In genomic region chrX:164270603-164271002, GRCm38 (mm10) we compare ENCODE assay signal across 21 mouse cellular contexts. TPM values are rescaled to one million over a fixed set of nuclear protein-coding genes. Genes with fewer than 3 reads are reported as not detected.
A peak's percentile ranks its signal among the peaks of the same experiment; 100 is the strongest.
DNase-seq lines count a peak whose midpoint lies in the region; ATAC-seq and TF ChIP-seq lines count a peak whose summit lies in the region.
"Had no signal": no experiment of that assay in that cellular context is flagged by ENCODE, and none has a peak within 500 bp of the region (broad histone marks: within the 10 kb centered on the region; RNA-seq: fewer than 3 reads in every experiment).

No protein-coding gene starts in this region.

- TF ChIP-seq POLR2A in cerebellum, adult 2 months (IDR thresholded peaks at IDR 0.05; ENCODE audit: borderline replicate concordance, insufficient read depth, low read length) = no peak

- H3K27me3 ChIP-seq in erythroblast, embryonic 14.5 days (ENCODE audit: control insufficient read depth) = no peaks in the 10 kb centered on the region; the same call in 1 of the 2 replicates
- H3K27me3 ChIP-seq in E14TG2a.4 (ENCODE audit: insufficient read depth, low read length) = no peaks in the 10 kb centered on the region
- H3K27me3 ChIP-seq in liver, embryonic 15.5 days = peaks cover 7% of the 10 kb centered on the region; the same call in 1 of the 2 replicates
- no peaks in the 10 kb centered on the region for H3K27me3 ChIP-seq in cerebellum, adult 2 months (ENCODE audit: control insufficient read depth, insufficient read depth, low read length)
- H3K27me3 ChIP-seq: forebrain, embryonic 13.5 days had no signal

- peak overlapping the region; percentile 75 for H3K4me3 ChIP-seq in erythroblast, embryonic 14.5 days (replicated peaks)
- 0 out of 2 replicates have a peak overlapping the region, but pooled peaks have one; percentile 79 for H3K4me3 ChIP-seq in E14TG2a.4 (replicated peaks; ENCODE audit: low read length)
- peak overlapping the region; percentile 64 for H3K4me3 ChIP-seq in liver, embryonic 15.5 days (replicated peaks)
- H3K4me3 ChIP-seq in cerebellum, adult 2 months (replicated peaks; ENCODE audit: insufficient read depth, low read depth, low read length) = no peak overlapping the region
- H3K4me3 ChIP-seq: forebrain, embryonic 13.5 days had no signal

- H3K9me3 ChIP-seq in erythroblast, embryonic 14.5 days (ENCODE audit: control insufficient read depth, low read length) = no peaks in the 10 kb centered on the region
- H3K9me3 ChIP-seq in E14TG2a.4 (ENCODE audit: low read length) = no peaks in the 10 kb centered on the region
- H3K9me3 ChIP-seq in liver, embryonic 15.5 days (replicated peaks) = no peaks in the 10 kb centered on the region
- H3K9me3 ChIP-seq: embryonic facial prominence, embryonic 15.5 days; forebrain, embryonic 13.5 days; hindbrain, embryonic 10.5 days had no signal

- peaks cover 18% of the 10 kb centered on the region for H3K4me1 ChIP-seq in erythroblast, embryonic 14.5 days (ENCODE audit: control insufficient read depth)
- H3K4me1 ChIP-seq in E14TG2a.4 (replicated peaks; ENCODE audit: low read depth, low read length) = peaks cover 7% of the 10 kb centered on the region
- peaks cover 13% of the 10 kb centered on the region for H3K4me1 ChIP-seq in liver, embryonic 15.5 days (replicated peaks)
- H3K4me1 ChIP-seq in cerebellum, adult 2 months (ENCODE audit: control insufficient read depth, insufficient read depth, low read length) = no peaks in the 10 kb centered on the region
- H3K4me1 ChIP-seq: embryonic facial prominence, embryonic 15.5 days; forebrain, embryonic 13.5 days had no signal

- H3K27ac ChIP-seq in liver, embryonic 15.5 days (replicated peaks) = no peak overlapping the region
- no peak overlapping the region for H3K27ac ChIP-seq in cerebellum, adult 2 months (ENCODE audit: insufficient read depth, low read length)
- H3K27ac ChIP-seq: embryonic facial prominence, embryonic 15.5 days; forebrain, embryonic 13.5 days; hindbrain, embryonic 10.5 days; hindbrain, embryonic 14.5 days had no signal

- H3K9ac ChIP-seq in liver, embryonic 15.5 days = peak overlapping the region; percentile 64; the same call in 1 of the 2 replicates
- H3K9ac ChIP-seq: embryonic facial prominence, embryonic 15.5 days; forebrain, embryonic 13.5 days; hindbrain, embryonic 14.5 days had no signal

- peaks cover 19% of the 10 kb centered on the region for H3K36me3 ChIP-seq in erythroblast, embryonic 14.5 days (ENCODE audit: control insufficient read depth)
- peaks cover 11% of the 10 kb centered on the region for H3K36me3 ChIP-seq in E14TG2a.4 (ENCODE audit: insufficient read depth, low read length)
- peaks cover 5% of the 10 kb centered on the region; the same call in 1 of the 2 replicates for H3K36me3 ChIP-seq in liver, embryonic 15.5 days (replicated peaks)
- H3K36me3 ChIP-seq: embryonic facial prominence, embryonic 15.5 days; hindbrain, embryonic 10.5 days had no signal

- peak overlapping the region; percentile 61 for H3K4me2 ChIP-seq in liver, embryonic 15.5 days

- TF ChIP-seq CTCF in E14TG2a.4 (conservative IDR thresholded peaks at IDR 0.05; ENCODE audit: low read length) = no peak
- no peak for TF ChIP-seq CTCF in cerebellum, adult 2 months (IDR thresholded peaks at IDR 0.05; ENCODE audit: borderline replicate concordance, insufficient read depth, low read depth, low read length)

- 64% methylated on average over 3 of the region's 3 CpGs for WGBS in liver, embryonic 15.5 days (ENCODE audit: insufficient replicate concordance)
- 93% methylated on average over 3 of the region's 3 CpGs for WGBS in cerebellum, adult 2 months

- DNase-seq in cerebellum, adult 11-12 months = no peak
- no peak for DNase-seq in cerebellum, adult 2 months
- DNase-seq: adrenal gland, postnatal 14 days; B cell, adult 2 months; cerebellum, adult 18-20 months; cerebellum, postnatal 14 days; embryo, embryonic 11 days; gastrocnemius, postnatal 36 days had no signal

- no peak for ATAC-seq in erythroblast, adult 5-6 weeks (replicated peaks; ENCODE audit: low FRiP score, poor library complexity, severe bottlenecking)
- no peak for ATAC-seq in liver, embryonic 15.5 days (ENCODE audit: insufficient read depth)
- 0 out of 2 replicates have a peak, but pooled peaks have one; percentile 20 for ATAC-seq in megakaryocyte progenitor cell, adult 5-6 weeks (replicated peaks; ENCODE audit: poor library complexity)
- ATAC-seq: activated CD4-positive, CD25-positive, alpha-beta regulatory T cell, adult 4 months; CD4-positive, CD25-positive, alpha-beta regulatory T cell, adult 4 months; forebrain, embryonic 13.5 days; Patski had no signal

RNA-seq across cellular contexts. Expression of gene Pir, which starts 1.4 kb away (rescaled TPM):
- 1.6 and 3.7 TPM in 2 replicates for polyA plus RNA-seq in erythroblast, embryonic 14.5 days (2012)
- 1.9 and 7.7 TPM in 2 replicates for total RNA-seq in erythroblast, adult 5-6 weeks (2015; ENCODE audit: low replicate concordance)
- total RNA-seq in erythroblast, adult 5-6 weeks (2017; ENCODE audit: low replicate concordance) = 10.1 and 11.4 TPM in 2 replicates
- 18.9 and 20.9 TPM in 2 replicates for polyA plus RNA-seq in liver, embryonic 15.5 days (2015; fragmentation: Nextera tagmentation; extraction: Ambion mirVana)
- 0.99 and 1.1 TPM in 2 replicates for total RNA-seq in megakaryocyte progenitor cell, adult 5-6 weeks (2015)
- 0.71 and 1.0 TPM in 2 replicates for total RNA-seq in megakaryocyte progenitor cell, adult 5-6 weeks (2017)
- polyA plus RNA-seq in cerebellum, adult 2 months (2012; rRNA removed) = 4.5 and 5.1 TPM in 2 replicates
- total RNA-seq: common myeloid progenitor, adult 5-6 weeks had no signal
- polyA plus RNA-seq: activated CD4-positive, CD25-positive, alpha-beta regulatory T cell, adult 4 months; CD4-positive, CD25-positive, alpha-beta regulatory T cell, adult 4 months; Patski had no signal

RNA-seq across cellular contexts. Expression of gene Bmx, which starts 12.6 kb away (rescaled TPM):
- polyA plus RNA-seq in erythroblast, embryonic 14.5 days (2012) = not detected in 2 replicates
- total RNA-seq in erythroblast, adult 5-6 weeks (2015; ENCODE audit: low replicate concordance) = 3.6 and 4.6 TPM in 2 replicates
- total RNA-seq in erythroblast, adult 5-6 weeks (2017; ENCODE audit: low replicate concordance) = 3.9 and 5.3 TPM in 2 replicates
- 0.50 and 0.71 TPM in 2 replicates for polyA plus RNA-seq in liver, embryonic 15.5 days (2015; fragmentation: Nextera tagmentation; extraction: Ambion mirVana)
- total RNA-seq in megakaryocyte progenitor cell, adult 5-6 weeks (2015) = 4.1 and 5.0 TPM in 2 replicates
- 4.4 and 9.0 TPM in 2 replicates for total RNA-seq in megakaryocyte progenitor cell, adult 5-6 weeks (2017)
- 1.0 and 1.1 TPM in 2 replicates for polyA plus RNA-seq in cerebellum, adult 2 months (2012; rRNA removed)
- polyA plus RNA-seq: activated CD4-positive, CD25-positive, alpha-beta regulatory T cell, adult 4 months; CD4-positive, CD25-positive, alpha-beta regulatory T cell, adult 4 months; Patski had no signal
